Mouse (Mus musculus) adrenal gland, postnatal 25 days (tissue): ENCODE results near the gene Tiparp. TPM values are rescaled to one million over a fixed set of nuclear protein-coding genes. Genes with fewer than 3 reads are reported as not detected.

Experiments used
- DNase-seq: peaks from one replicate; pipeline ENCODE4 v3.0.0; 2021; ENCODE audit warnings: mixed read lengths
- long read RNA-seq: library from polyadenylated mRNA; stranded (forward); transcript quantifications from one replicate; pipeline ENCODE4 v2.0.0, GENCODE M21; 2021
- total RNA-seq: library from RNA; stranded (reverse); gene quantifications from 2 replicates; pipeline ENCODE4 v1.2.3, GENCODE M21; 2021

Tiparp gene
- total RNA-seq: 9.6 and 10.0 TPM in 2 replicates
- long read RNA-seq, full-length matches to known transcripts: 8 of 15 reads
- long read RNA-seq, partial matches to known transcripts: 6 of 15 reads
- long read RNA-seq, other reads (novel, unspliced or antisense): 1 of 15 reads

DNA sequence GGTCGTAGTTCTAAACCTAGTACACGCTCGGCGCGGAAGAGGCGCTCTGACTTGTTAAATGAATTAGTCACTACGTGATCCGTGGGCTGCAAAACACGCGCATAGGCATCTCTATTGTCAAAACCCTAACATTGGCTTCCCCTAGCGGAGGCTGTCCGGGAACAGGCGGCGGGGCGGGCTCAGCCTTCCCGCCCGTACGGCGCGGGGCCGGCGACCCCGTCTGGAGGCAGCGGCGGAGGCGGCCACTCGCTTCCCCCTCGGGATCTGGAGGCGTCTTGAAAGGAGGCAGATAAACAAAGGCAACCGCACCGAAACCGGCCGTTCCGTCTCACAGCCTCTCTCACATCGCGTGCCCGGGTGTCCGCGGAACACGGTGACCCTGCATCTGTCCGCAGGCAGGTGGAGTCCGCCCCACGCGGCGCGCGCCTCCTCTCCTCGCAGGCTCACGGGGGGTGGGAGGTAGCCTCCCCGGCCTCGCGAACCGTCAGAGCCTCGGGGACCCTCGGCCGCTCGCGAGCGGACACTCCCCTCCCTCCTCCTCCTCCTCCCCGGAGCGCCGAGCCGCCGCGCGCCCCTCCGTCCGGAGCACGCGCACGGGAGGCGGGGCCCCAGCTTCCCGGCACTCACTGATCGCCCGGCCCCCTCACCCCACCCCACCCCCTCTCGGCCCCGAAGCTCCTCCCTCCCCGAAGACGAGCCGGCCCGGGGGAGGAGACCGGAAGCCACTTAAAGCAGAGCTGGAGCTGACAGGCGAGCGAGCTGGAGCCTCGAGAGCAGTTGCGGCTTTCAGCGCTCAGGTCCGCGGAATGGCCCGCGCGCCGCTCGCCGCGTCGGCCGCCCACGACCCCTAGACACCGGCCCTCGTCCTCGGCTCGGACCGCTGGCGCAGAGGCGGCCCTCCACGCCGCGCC is at the start of gene Tiparp:
TSS of gene Tiparp (plus strand) at position 720 of the 911 bp plus-strand sequence.
- peak; percentile 93 for DNase-seq

GRCm38 (mm10) chr3:65480676-65481075 is 47.5 kb upstream of the Tiparp start:
- no peak for DNase-seq

DNA sequence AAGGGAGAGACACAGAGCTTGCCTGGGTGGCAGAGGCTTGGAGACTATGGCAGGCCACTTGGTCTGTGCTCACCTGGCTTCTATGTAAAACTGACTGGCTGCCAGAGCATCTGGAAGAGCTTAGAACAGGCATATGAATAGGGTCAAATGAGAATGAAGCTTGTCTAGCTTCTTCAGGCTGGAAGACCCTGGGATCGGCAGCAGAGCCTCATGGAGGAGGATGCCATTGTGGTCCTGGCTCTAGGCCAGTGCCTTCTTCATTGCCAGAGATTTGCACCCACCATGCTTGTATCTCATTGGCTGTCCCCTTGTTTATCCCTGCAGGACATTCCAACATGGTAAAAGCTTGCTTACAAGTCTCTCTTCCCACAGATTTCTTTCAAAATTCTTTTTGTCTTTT is 45.9 kb upstream of the Tiparp start:
- DNase-seq: no peak

- no peak for DNase-seq
These were observed 45.4 kb upstream of the Tiparp start for GRCm38 (mm10) chr3:65482698-65483407.

DNA sequence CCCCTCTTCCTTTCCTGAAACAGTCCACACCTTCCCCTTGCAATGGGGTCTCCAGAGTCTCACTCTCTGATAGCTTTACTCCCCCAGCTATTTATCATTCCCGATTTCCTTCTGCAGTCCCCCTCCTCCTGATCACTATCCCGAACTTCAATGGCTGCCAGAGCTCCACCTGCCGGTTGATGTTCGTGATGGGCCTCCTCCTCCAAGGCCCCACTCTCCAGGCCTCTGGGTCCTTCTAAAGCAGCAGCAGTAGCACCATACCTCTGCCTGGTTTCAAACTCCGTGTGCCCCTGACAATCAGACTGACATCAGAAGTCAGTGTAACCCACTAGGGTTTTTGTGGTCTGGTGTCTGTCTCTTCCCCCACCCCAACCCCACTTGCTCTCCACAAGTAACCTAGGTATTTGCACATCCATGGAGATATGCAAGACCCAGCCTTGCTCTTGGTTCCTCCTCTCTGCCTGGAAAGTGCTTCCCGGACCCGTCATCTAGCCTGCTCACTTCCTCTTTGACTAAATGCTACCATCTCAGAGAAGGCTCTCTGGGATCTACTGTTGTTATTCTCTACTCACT is 44.0 kb upstream of the Tiparp start:
- no peak for DNase-seq

GRCm38 (mm10) chr3:65487419-65488088 is 40.7 kb upstream of the Tiparp start:
- no peak for DNase-seq

GRCm38 (mm10) chr3:65488556-65489244 is 39.5 kb upstream of the Tiparp start:
- no peak for DNase-seq

DNA sequence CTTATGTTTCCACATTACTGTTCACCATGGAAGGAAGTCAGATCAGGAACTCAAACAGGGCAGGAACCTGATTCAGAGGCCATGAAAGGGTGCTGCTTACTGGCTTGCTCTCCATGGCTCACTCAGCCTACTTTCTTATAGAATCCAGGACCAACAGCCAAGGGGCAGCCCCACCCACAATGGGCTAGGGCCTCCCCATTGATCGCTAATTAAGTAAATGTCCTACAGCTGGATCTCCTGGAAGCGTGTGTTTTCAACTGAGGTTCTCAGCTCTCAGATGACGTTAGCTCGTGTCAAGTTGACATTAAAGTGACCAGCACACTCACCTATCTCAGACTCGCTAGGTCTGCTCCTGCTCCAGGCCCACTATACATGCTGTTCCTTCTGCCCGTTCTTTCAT is 38.6 kb upstream of the Tiparp start:
- no peak for DNase-seq

DNA sequence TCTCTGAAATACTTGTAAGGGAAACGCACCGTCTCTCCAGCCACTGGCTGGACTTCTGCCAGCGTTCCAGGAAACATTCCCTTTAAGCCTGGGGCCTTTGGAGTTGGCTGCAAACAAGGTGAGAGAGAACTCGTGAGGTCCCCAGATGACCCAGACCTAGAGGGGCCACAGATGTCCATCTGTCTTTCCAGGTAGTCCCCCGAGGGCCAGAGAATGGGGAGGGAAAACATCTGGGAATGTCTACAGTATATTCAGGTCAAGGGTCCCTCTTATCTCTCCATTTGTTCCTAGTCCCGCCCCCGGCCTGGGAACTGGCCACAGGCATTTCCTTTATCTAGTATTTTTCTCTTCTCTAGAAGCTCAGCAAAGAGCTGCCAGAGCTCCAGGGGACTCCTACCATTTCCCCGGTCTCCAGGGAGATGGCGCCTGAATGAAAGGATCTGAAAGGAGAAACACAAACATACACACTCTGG is 33.9 kb upstream of the Tiparp start:
- peak; percentile 5 for DNase-seq

GRCm38 (mm10) chr3:65507766-65508165 is 20.4 kb upstream of the Tiparp start:
- peak; percentile 14 for DNase-seq

DNA sequence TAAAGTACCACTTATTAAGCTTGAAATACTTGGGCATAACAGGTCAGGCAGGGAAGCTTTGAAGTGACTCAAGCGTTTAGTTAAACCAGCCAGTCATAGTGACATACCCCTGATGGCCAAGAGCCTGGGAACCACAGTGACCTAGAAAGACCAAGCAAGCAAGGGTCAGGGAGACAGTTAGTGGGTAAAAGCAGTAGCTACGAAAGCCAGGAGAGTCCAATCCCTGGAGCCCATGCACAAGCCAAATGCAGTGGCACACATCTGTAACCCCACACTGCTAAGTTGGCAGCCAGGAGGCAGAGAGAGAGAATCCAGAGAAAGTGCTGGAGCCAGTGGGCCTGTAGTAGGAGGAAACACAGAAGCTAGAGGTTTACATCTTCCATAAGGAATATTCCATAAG is 17.6 kb upstream of the Tiparp start:
- DNase-seq: no peak

DNA sequence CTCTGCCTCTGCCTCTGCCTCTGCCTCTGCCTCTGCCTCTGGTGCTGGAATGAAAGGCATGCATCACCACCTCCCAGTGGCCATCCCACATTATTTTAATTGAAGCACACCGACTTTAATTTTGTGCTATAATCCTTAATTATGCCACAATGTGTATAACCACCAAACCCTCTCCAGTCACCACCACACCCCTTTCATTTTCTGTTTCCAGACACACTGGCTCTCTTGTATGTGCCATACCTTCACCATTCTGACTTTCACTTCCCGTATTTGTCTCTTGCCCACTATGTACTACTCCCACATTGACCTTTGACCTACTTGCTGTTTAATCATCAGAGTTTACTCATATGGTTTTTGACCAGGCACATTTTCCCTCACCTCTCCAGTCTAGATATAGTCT is 12.5 kb upstream of the Tiparp start:
- DNase-seq: no peak

- no peak for DNase-seq
These were observed 11.7 kb upstream of the Tiparp start for GRCm38 (mm10) chr3:65516526-65516925.

DNA sequence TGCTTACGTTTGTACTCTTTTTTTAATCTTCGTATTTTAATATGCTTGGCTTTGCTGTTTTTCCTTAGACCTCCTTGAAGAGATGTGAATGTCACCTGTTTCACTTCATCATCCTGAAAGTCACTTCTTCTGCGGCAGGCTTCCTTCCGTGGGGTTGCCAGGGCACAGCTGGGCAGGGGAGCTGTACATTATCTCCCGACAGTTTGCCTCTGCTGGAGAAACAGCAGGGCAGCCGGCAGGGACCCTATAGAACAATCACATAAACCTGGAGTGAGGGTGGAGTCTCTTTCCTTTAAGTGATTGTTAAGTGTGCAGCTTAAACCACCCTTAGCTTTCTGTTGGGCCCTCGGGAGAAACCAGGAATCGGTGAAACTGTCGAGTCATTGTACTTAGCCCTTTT is 11.1 kb upstream of the Tiparp start:
- DNase-seq: no peak

- DNase-seq: no peak
These were observed 10.3 kb upstream of the Tiparp start for GRCm38 (mm10) chr3:65517747-65518527.

GRCm38 (mm10) chr3:65521391-65521790 is 6.8 kb upstream of the Tiparp start:
- no peak for DNase-seq

DNA sequence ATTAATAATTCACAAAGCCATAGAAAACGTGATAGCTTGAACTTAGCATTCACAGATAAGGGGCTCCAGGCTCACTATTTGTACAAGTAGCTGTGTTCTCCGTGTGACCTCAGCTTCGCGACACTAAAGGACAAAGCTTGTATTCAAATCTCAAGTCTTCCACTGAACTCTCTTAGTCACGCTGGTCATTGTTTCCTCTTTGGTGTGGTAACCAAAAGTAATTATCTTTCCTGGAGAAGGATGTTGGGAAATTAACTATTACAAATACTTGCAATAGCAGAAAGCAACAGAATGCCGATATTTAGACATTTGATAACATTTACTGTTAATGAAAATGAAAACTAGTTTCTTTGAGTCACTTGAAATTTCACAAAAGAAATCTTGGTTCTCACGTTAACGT is 4.8 kb upstream of the Tiparp start:
- no peak for DNase-seq

GRCm38 (mm10) chr3:65525731-65526130 is 2.5 kb upstream of the Tiparp start:
- no peak for DNase-seq

DNA sequence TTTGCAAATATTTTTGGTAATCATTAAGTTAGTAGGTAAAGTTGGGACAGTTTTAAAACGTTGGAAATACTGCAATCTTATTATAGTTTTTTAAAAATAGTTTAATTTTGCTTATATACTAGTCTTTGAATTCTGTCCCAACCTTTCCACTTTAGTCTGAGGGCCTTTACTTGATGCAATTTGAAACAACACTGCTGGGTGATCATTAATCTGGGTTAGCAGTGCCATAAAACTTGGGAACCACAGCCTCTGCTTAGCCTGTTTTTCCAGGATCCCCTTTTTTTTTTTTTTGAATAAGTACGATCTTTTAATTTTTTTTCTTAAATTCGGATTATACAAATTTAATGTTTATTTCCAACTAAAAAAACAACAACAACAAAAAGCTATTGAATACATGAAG is 1.0 kb upstream of the Tiparp start:
- no peak for DNase-seq

- DNase-seq: peak; percentile 67
These were observed 632 bp downstream of the Tiparp start for GRCm38 (mm10) chr3:65528614-65529470.
